Mouse (Mus musculus) heart, postnatal 14 days (tissue): ENCODE data around the gene Lrat. TPM values are rescaled to one million over a fixed set of nuclear protein-coding genes. Genes with fewer than 3 reads are reported as not detected.

Experiments
- total RNA-seq, 2 experiments: library from RNA; stranded (reverse); gene quantifications; 2 replicates each; pipeline ENCODE4 v1.2.3; 2021

Gene Lrat
- total RNA-seq, 2 experiments from 2014 or later, result 0.32 to 0.33 TPM

Other genes with a start within 250 kb of the Lrat start
- under 1 TPM; 0.43 to 0.59 TPM for gene Rbm46, start 27.5 kb downstream of the Lrat start, total RNA-seq
- not detected for gene Fgg, start 103.8 kb upstream of the Lrat start, total RNA-seq
- not detected for gene Fga, start 122.1 kb upstream of the Lrat start, total RNA-seq
- gene Fgb, start 145.9 kb upstream of the Lrat start, total RNA-seq, result not detected
- gene Plrg1, start 151.5 kb upstream of the Lrat start, total RNA-seq, result 10 to 100 TPM; 26.4 to 31.5 TPM
- 1 to 10 TPM; 1.0 to 1.3 TPM for gene Dchs2, start 224.0 kb upstream of the Lrat start, total RNA-seq